Comparison of ENCODE assay signal across 8 mouse cellular contexts in genomic region chr9:44130581-44131275, GRCm38 (mm10). TPM values are rescaled to one million over a fixed set of nuclear protein-coding genes. Genes with fewer than 3 reads are reported as not detected.
A peak's percentile ranks its signal among the peaks of the same experiment; 100 is the strongest.
DNase-seq lines count a peak whose midpoint lies in the region; ATAC-seq and TF ChIP-seq lines count a peak whose summit lies in the region.

No protein-coding gene starts in this region.

- DNase-seq in adrenal gland, postnatal 10 days: peak; percentile 56
- DNase-seq in adrenal gland, adult 18-20 months (ENCODE audit: low spot score in 2 of 2): no peak
- DNase-seq in embryo, embryonic 10 days (ENCODE audit: low spot score): peak; percentile 68
- peak; percentile 66 for DNase-seq in lung, postnatal 14 days
- DNase-seq in stomach, postnatal 0 days (ENCODE audit: low spot score): no peak
- no peak for DNase-seq in urinary bladder, adult 2 months (ENCODE audit: low spot score)

- peak overlapping the region; percentile 86 for H3K4me2 ChIP-seq in heart, embryonic 11.5 days
- H3K4me2 ChIP-seq in kidney, embryonic 15.5 days: peak overlapping the region; percentile 70
- H3K4me2 ChIP-seq in stomach, postnatal 0 days (replicated peaks; ENCODE audit: low read depth): peak overlapping the region; percentile 64

- H3K9me3 ChIP-seq in heart, embryonic 11.5 days (replicated peaks; ENCODE audit: control insufficient read depth, low read length): no peaks in the 10 kb centered on the region
- H3K9me3 ChIP-seq in kidney, embryonic 15.5 days (replicated peaks): no peaks in the 10 kb centered on the region
- no peaks in the 10 kb centered on the region for H3K9me3 ChIP-seq in stomach, postnatal 0 days (ENCODE audit: control insufficient read depth, low read length)

- H3K36me3 ChIP-seq in heart, embryonic 11.5 days (ENCODE audit: control insufficient read depth, insufficient read depth, low read length): no peaks in the 10 kb centered on the region
- H3K36me3 ChIP-seq in kidney, embryonic 15.5 days: no peaks in the 10 kb centered on the region
- no peaks in the 10 kb centered on the region for H3K36me3 ChIP-seq in stomach, postnatal 0 days (ENCODE audit: control insufficient read depth, insufficient read depth, low read length)

- WGBS in heart, embryonic 11.5 days (ENCODE audit: insufficient replicate concordance): 13% methylated on average over 19 of the region's 19 CpGs
- 18% methylated on average over 19 of the region's 19 CpGs for WGBS in kidney, embryonic 15.5 days
- 25% methylated on average over 19 of the region's 19 CpGs for WGBS in stomach, postnatal 0 days

- no peak for TF ChIP-seq EP300 in stomach, postnatal 0 days (optimal IDR thresholded peaks at IDR 0.05)

- H3K27ac ChIP-seq in heart, embryonic 11.5 days (ENCODE audit: low read depth, low read length): peak overlapping the region; percentile 82
- peak overlapping the region; percentile 90 for H3K27ac ChIP-seq in kidney, embryonic 15.5 days
- H3K27ac ChIP-seq in stomach, postnatal 0 days (replicated peaks): peak overlapping the region; percentile 93

- H3K4me1 ChIP-seq in heart, embryonic 11.5 days (ENCODE audit: control insufficient read depth, insufficient read depth, low read length): peaks cover 30% of the 10 kb centered on the region
- H3K4me1 ChIP-seq in kidney, embryonic 15.5 days: peaks cover 80% of the 10 kb centered on the region
- H3K4me1 ChIP-seq in stomach, postnatal 0 days (replicated peaks; ENCODE audit: control insufficient read depth, insufficient read depth): peaks cover 8% of the 10 kb centered on the region

- no peaks in the 10 kb centered on the region for H3K27me3 ChIP-seq in heart, embryonic 11.5 days (ENCODE audit: control insufficient read depth, insufficient read depth, low read length)
- H3K27me3 ChIP-seq in kidney, embryonic 15.5 days: peaks cover 7% of the 10 kb centered on the region
- H3K27me3 ChIP-seq in stomach, postnatal 0 days (ENCODE audit: control insufficient read depth, insufficient read depth, low read length): no peaks in the 10 kb centered on the region

- peak; percentile 12; the same call in 1 of the 2 replicates for ATAC-seq in heart, embryonic 11.5 days (replicated peaks; ENCODE audit: insufficient number of reproducible peaks, low FRiP score, low TSS enrichment)
- ATAC-seq in kidney, embryonic 15.5 days (replicated peaks; ENCODE audit: low FRiP score): peak; percentile 28; the same call in 1 of the 2 replicates
- ATAC-seq in stomach, postnatal 0 days (ENCODE audit: low FRiP score, low TSS enrichment): peak; percentile 4; the same call in 1 of the 2 replicates

- peak overlapping the region; percentile 81 for H3K9ac ChIP-seq in heart, embryonic 11.5 days (ENCODE audit: low read depth, low read length)
- H3K9ac ChIP-seq in kidney, embryonic 15.5 days: no peak overlapping the region
- H3K9ac ChIP-seq in stomach, postnatal 0 days (ENCODE audit: low read length): peak overlapping the region; percentile 68

- no peak for TF ChIP-seq CTCF in stomach, postnatal 0 days (IDR thresholded peaks at IDR 0.05; ENCODE audit: low read depth)

- peak overlapping the region; percentile 42 for H3K4me3 ChIP-seq in heart, embryonic 11.5 days (ENCODE audit: low read depth, low read length)
- peak overlapping the region; percentile 37 for H3K4me3 ChIP-seq in kidney, embryonic 15.5 days (replicated peaks)
- H3K4me3 ChIP-seq in stomach, postnatal 0 days (ENCODE audit: low read depth, low read length): no peak overlapping the region; the same call in 1 of the 2 replicates

RNA-seq across cellular contexts. Expression of gene Mcam, which starts 3.5 kb away (rescaled TPM):
- 100 to 1,000 TPM in 1 of 2 experiments, 10 to 100 TPM in 1; 85.0 to 114 TPM for total RNA-seq in adrenal gland, postnatal 10 days (2021)
- total RNA-seq in adrenal gland, adult 18-20 months (2021): 10 to 100 TPM; 24.2 to 90.7 TPM
- 86.2 and 105 TPM in 2 replicates for polyA plus RNA-seq in heart, embryonic 11.5 days (2014; fragmentation: Nextera tagmentation; extraction: Ambion mirVana)
- 44.2 and 47.0 TPM in 2 replicates for polyA plus RNA-seq in kidney, embryonic 15.5 days (2015; fragmentation: Nextera tagmentation; extraction: Ambion mirVana)
- 43.9 and 44.5 TPM in 2 replicates for polyA plus RNA-seq in stomach, postnatal 0 days (2015; fragmentation: Nextera tagmentation; extraction: Ambion mirVana)
- polyA plus RNA-seq in urinary bladder, adult 2 months (2012; rRNA removed): 182 and 219 TPM in 2 replicates

RNA-seq across cellular contexts. Expression of gene Rnf26, which starts 17.4 kb away (rescaled TPM):
- total RNA-seq in adrenal gland, postnatal 10 days (2021): 10 to 100 TPM; 29.3 to 35.5 TPM
- total RNA-seq in adrenal gland, adult 18-20 months (2021): 10 to 100 TPM; 19.4 to 24.1 TPM
- polyA plus RNA-seq in heart, embryonic 11.5 days (2014; fragmentation: Nextera tagmentation; extraction: Ambion mirVana): 35.2 and 38.2 TPM in 2 replicates
- polyA plus RNA-seq in kidney, embryonic 15.5 days (2015; fragmentation: Nextera tagmentation; extraction: Ambion mirVana): 70.9 and 78.3 TPM in 2 replicates
- 22.0 and 22.2 TPM in 2 replicates for polyA plus RNA-seq in stomach, postnatal 0 days (2015; fragmentation: Nextera tagmentation; extraction: Ambion mirVana)
- 14.5 and 20.5 TPM in 2 replicates for polyA plus RNA-seq in urinary bladder, adult 2 months (2012; rRNA removed)

RNA-seq across cellular contexts. Expression of gene Gm49380, which starts 17.4 kb away (rescaled TPM):
- under 1 TPM in 1 of 2 experiments, not detected in 1; 0.51 TPM for total RNA-seq in adrenal gland, postnatal 10 days (2021)
- under 1 TPM; 0.27 to 0.48 TPM for total RNA-seq in adrenal gland, adult 18-20 months (2021)
- 0.28 TPM in 1 of 2 replicates, not detected in the other for polyA plus RNA-seq in heart, embryonic 11.5 days (2014; fragmentation: Nextera tagmentation; extraction: Ambion mirVana)
- polyA plus RNA-seq in kidney, embryonic 15.5 days (2015; fragmentation: Nextera tagmentation; extraction: Ambion mirVana): 0.17 and 0.21 TPM in 2 replicates
- 0.05 TPM in 1 of 2 replicates, not detected in the other for polyA plus RNA-seq in stomach, postnatal 0 days (2015; fragmentation: Nextera tagmentation; extraction: Ambion mirVana)
- polyA plus RNA-seq in urinary bladder, adult 2 months (2012; rRNA removed): 0.27 and 0.36 TPM in 2 replicates

RNA-seq across cellular contexts. Expression of gene C1qtnf5, which starts 23.7 kb away (rescaled TPM):
- total RNA-seq in adrenal gland, postnatal 10 days (2021): 10 to 100 TPM; 16.7 to 21.9 TPM
- 10 to 100 TPM; 13.2 to 17.8 TPM for total RNA-seq in adrenal gland, adult 18-20 months (2021)
- polyA plus RNA-seq in heart, embryonic 11.5 days (2014; fragmentation: Nextera tagmentation; extraction: Ambion mirVana): 0.43 and 1.2 TPM in 2 replicates
- polyA plus RNA-seq in kidney, embryonic 15.5 days (2015; fragmentation: Nextera tagmentation; extraction: Ambion mirVana): 4.5 and 5.2 TPM in 2 replicates
- 5.3 and 6.5 TPM in 2 replicates for polyA plus RNA-seq in stomach, postnatal 0 days (2015; fragmentation: Nextera tagmentation; extraction: Ambion mirVana)
- 27.2 and 31.4 TPM in 2 replicates for polyA plus RNA-seq in urinary bladder, adult 2 months (2012; rRNA removed)

RNA-seq across cellular contexts. Expression of gene Mfrp, which starts 29.2 kb away (rescaled TPM):
- under 1 TPM in 1 of 2 experiments, not detected in 1; 0.30 TPM for total RNA-seq in adrenal gland, postnatal 10 days (2021)
- total RNA-seq in adrenal gland, adult 18-20 months (2021): not detected
- polyA plus RNA-seq in heart, embryonic 11.5 days (2014; fragmentation: Nextera tagmentation; extraction: Ambion mirVana): 0.16 TPM in 1 of 2 replicates, not detected in the other
- 0.13 TPM in 1 of 2 replicates, not detected in the other for polyA plus RNA-seq in kidney, embryonic 15.5 days (2015; fragmentation: Nextera tagmentation; extraction: Ambion mirVana)
- not detected in 2 replicates for polyA plus RNA-seq in stomach, postnatal 0 days (2015; fragmentation: Nextera tagmentation; extraction: Ambion mirVana)
- 0.13 and 0.21 TPM in 2 replicates for polyA plus RNA-seq in urinary bladder, adult 2 months (2012; rRNA removed)

Comparison
In these comparisons a context has a peak if more than half of its experiments do, and no peak if none do; other contexts are left out.
1. DNase-seq: peak in adrenal gland, postnatal 10 days (single experiment), embryo, embryonic 10 days (single experiment) and lung, postnatal 14 days (single experiment); none in adrenal gland, adult 18-20 months (0 of 2), stomach, postnatal 0 days (single experiment) and urinary bladder, adult 2 months (single experiment).
2. Peak in every context shown above with its lines, with median percentiles within 50 percentile points of each other: ATAC-seq, H3K27ac ChIP-seq and H3K4me2 ChIP-seq.